Mouse (Mus musculus) frontal cortex, postnatal 10 days (tissue): Measurements from ENCODE around the gene Rai1.
A peak's percentile ranks its signal among the peaks of the same experiment; 100 is the strongest.

Experiments used
- DNase-seq, 2 experiments: peaks; one replicate each; pipeline ENCODE4 v3.0.0; 2022; ENCODE audit warnings: low spot score in 2 of 2, mixed read lengths in 1 of 2

Rai1 gene

GRCm38 (mm10) chr11:60127863-60128512, 23.2 kb downstream of the Rai1 start:
- no peak for DNase-seq

GRCm38 (mm10) chr11:60130516-60130915, 25.7 kb downstream of the Rai1 start:
- no peak for DNase-seq

GRCm38 (mm10) chr11:60132061-60132460, 27.2 kb downstream of the Rai1 start:
- DNase-seq = no peak

GRCm38 (mm10) chr11:60136491-60136890, 31.7 kb downstream of the Rai1 start:
- no peak for DNase-seq

- DNase-seq = no peak
These were observed 32.4 kb downstream of the Rai1 start for GRCm38 (mm10) chr11:60137170-60137569.

- DNase-seq = peak; percentile 40 to 69
These were observed 34.4 kb downstream of the Rai1 start for GRCm38 (mm10) chr11:60139141-60139733.

GRCm38 (mm10) chr11:60139734-60140371, 35.0 kb downstream of the Rai1 start:
- peak; percentile 57 to 66 for DNase-seq

GRCm38 (mm10) chr11:60140586-60141284, 35.9 kb downstream of the Rai1 start:
- no peak for DNase-seq

GRCm38 (mm10) chr11:60141285-60141608, 36.4 kb downstream of the Rai1 start:
- DNase-seq = no peak

GRCm38 (mm10) chr11:60143086-60143485, 38.3 kb downstream of the Rai1 start:
- no peak for DNase-seq

- DNase-seq = no peak
These were observed 41.4 kb downstream of the Rai1 start for GRCm38 (mm10) chr11:60146170-60146569.

- no peak for DNase-seq
These were observed 43.8 kb downstream of the Rai1 start for GRCm38 (mm10) chr11:60148591-60148990.

GRCm38 (mm10) chr11:60149086-60149485, 44.3 kb downstream of the Rai1 start:
- no peak for DNase-seq

GRCm38 (mm10) chr11:60150677-60151076, 45.9 kb downstream of the Rai1 start:
- no peak for DNase-seq

GRCm38 (mm10) chr11:60152339-60152738, 47.5 kb downstream of the Rai1 start:
- no peak for DNase-seq

- no peak for DNase-seq
These were observed 49.1 kb downstream of the Rai1 start for GRCm38 (mm10) chr11:60153936-60154335.

GRCm38 (mm10) chr11:60155690-60156089, 50.9 kb downstream of the Rai1 start:
- no peak for DNase-seq

- DNase-seq = no peak
These were observed 53.5 kb downstream of the Rai1 start for GRCm38 (mm10) chr11:60158271-60158670.

GRCm38 (mm10) chr11:60159955-60160354, 55.1 kb downstream of the Rai1 start:
- DNase-seq = no peak

GRCm38 (mm10) chr11:60160454-60161114, 55.8 kb downstream of the Rai1 start:
- DNase-seq = no peak

- no peak for DNase-seq
These were observed 56.5 kb downstream of the Rai1 start for GRCm38 (mm10) chr11:60161146-60161874.
